Mouse (Mus musculus): ENCODE results near the gene Cyren. TPM values are rescaled to one million over a fixed set of nuclear protein-coding genes. Genes with fewer than 3 reads are reported as not detected.

Gene Cyren
- polyA plus RNA-seq, 1 experiment from 2014 or later = 18.9 TPM

- WGBS = 78% methylated on average over 5 of the region's 5 CpGs
- no peaks in the 10 kb centered on the region for H3K9me3 ChIP-seq
- H3K36me3 ChIP-seq (replicated peaks) = peaks cover 31% of the 10 kb centered on the region
- no peak overlapping the region for H3K4me3 ChIP-seq
- no peaks in the 10 kb centered on the region for H3K27me3 ChIP-seq (replicated peaks; ENCODE audit: low read depth, poor library complexity, severe bottlenecking)
- H3K27ac ChIP-seq (replicated peaks) = no peak overlapping the region
- peaks cover 42% of the 10 kb centered on the region for H3K4me1 ChIP-seq
- no peak for DNase-seq (ENCODE audit: low spot score)
These were observed 7.1 kb downstream of the Cyren start for GRCm38 (mm10) chr6:34870724-34871123.

- Histone ChIP-seq H3K9me3 (no peaks in the 10 kb centered on the region), H3K4me1 (peaks cover 43% of the 10 kb centered on the region), H3K27me3 (replicated peaks; ENCODE audit: low read depth, poor library complexity, severe bottlenecking) (no peaks in the 10 kb centered on the region), H3K27ac (replicated peaks) (peak overlapping the region; percentile 65), H3K36me3 (replicated peaks) (peaks cover 26% of the 10 kb centered on the region), H3K4me3 (no peak overlapping the region)
- WGBS = 84% methylated on average over 5 of the region's 5 CpGs
- DNase-seq (ENCODE audit: low spot score) = no peak
These were observed 7.7 kb downstream of the Cyren start for GRCm38 (mm10) chr6:34870136-34870535.

GRCm38 (mm10) chr6:34869225-34869915 lies 8.5 kb downstream of the Cyren start:
- WGBS = 78% methylated on average over 13 of the region's 13 CpGs
- Histone ChIP-seq H3K27ac (replicated peaks) (peak overlapping the region; percentile 65; the same call in 1 of the 2 replicates), H3K4me1 (peaks cover 37% of the 10 kb centered on the region), H3K4me3 (no peak overlapping the region), H3K36me3 (replicated peaks) (peaks cover 18% of the 10 kb centered on the region), H3K27me3 (replicated peaks; ENCODE audit: low read depth, poor library complexity, severe bottlenecking) (no peaks in the 10 kb centered on the region), H3K9me3 (no peaks in the 10 kb centered on the region)
- DNase-seq (ENCODE audit: low spot score) = no peak

GRCm38 (mm10) chr6:34868507-34869217 lies 9.2 kb downstream of the Cyren start:
- no peak overlapping the region for H3K4me3 ChIP-seq
- H3K27me3 ChIP-seq (replicated peaks; ENCODE audit: low read depth, poor library complexity, severe bottlenecking) = no peaks in the 10 kb centered on the region
- no peak for DNase-seq (ENCODE audit: low spot score)
- H3K27ac ChIP-seq (replicated peaks) = no peak overlapping the region; the same call in 1 of the 2 replicates
- H3K9me3 ChIP-seq = no peaks in the 10 kb centered on the region
- H3K36me3 ChIP-seq (replicated peaks) = peaks cover 12% of the 10 kb centered on the region
- H3K4me1 ChIP-seq = peaks cover 36% of the 10 kb centered on the region
- 86% methylated on average over 20 of the region's 20 CpGs for WGBS

GRCm38 (mm10) chr6:34867995-34868350 lies 9.9 kb downstream of the Cyren start:
- no peaks in the 10 kb centered on the region for H3K27me3 ChIP-seq (replicated peaks; ENCODE audit: low read depth, poor library complexity, severe bottlenecking)

GRCm38 (mm10) chr6:34867301-34867994 lies 10.4 kb downstream of the Cyren start:
- Histone ChIP-seq H3K36me3 (replicated peaks) (no peaks in the 10 kb centered on the region), H3K27ac (replicated peaks) (peak overlapping the region; percentile 57), H3K4me3 (no peak overlapping the region), H3K9me3 (no peaks in the 10 kb centered on the region), H3K4me1 (peaks cover 46% of the 10 kb centered on the region), H3K27me3 (replicated peaks; ENCODE audit: low read depth, poor library complexity, severe bottlenecking) (no peaks in the 10 kb centered on the region)
- no peak for DNase-seq (ENCODE audit: low spot score)
- 78% methylated on average over 16 of the region's 16 CpGs for WGBS

More at GRCm38 (mm10) chr6:34867995-34868350, 9.9 kb downstream of the Cyren start:
- DNase-seq (ENCODE audit: low spot score) = no peak
- no peak overlapping the region for H3K4me3 ChIP-seq
- no peak overlapping the region for H3K27ac ChIP-seq (replicated peaks)
- peaks cover 5% of the 10 kb centered on the region for H3K36me3 ChIP-seq (replicated peaks)
- peaks cover 41% of the 10 kb centered on the region for H3K4me1 ChIP-seq
- H3K9me3 ChIP-seq = no peaks in the 10 kb centered on the region
- WGBS = 77% methylated on average over 10 of the region's 10 CpGs

- no peaks in the 10 kb centered on the region for H3K9me3 ChIP-seq
- H3K27ac ChIP-seq (replicated peaks) = peak overlapping the region; percentile 57
- peaks cover 48% of the 10 kb centered on the region for H3K4me1 ChIP-seq
- H3K27me3 ChIP-seq (replicated peaks; ENCODE audit: low read depth, poor library complexity, severe bottlenecking) = no peaks in the 10 kb centered on the region
- DNase-seq (ENCODE audit: low spot score) = no peak
- no peaks in the 10 kb centered on the region for H3K36me3 ChIP-seq (replicated peaks)
- no peak overlapping the region for H3K4me3 ChIP-seq
- 44% methylated on average over 8 of the region's 8 CpGs for WGBS
These were observed 11.1 kb downstream of the Cyren start for GRCm38 (mm10) chr6:34866786-34867185.

- Histone ChIP-seq H3K27me3 (replicated peaks; ENCODE audit: low read depth, poor library complexity, severe bottlenecking) (no peaks in the 10 kb centered on the region), H3K4me3 (no peak overlapping the region), H3K36me3 (replicated peaks) (no peaks in the 10 kb centered on the region), H3K4me1 (peaks cover 45% of the 10 kb centered on the region), H3K27ac (replicated peaks) (0 out of 2 replicates have a peak overlapping the region, but pooled peaks have one; percentile 8), H3K9me3 (no peaks in the 10 kb centered on the region)
- WGBS = 59% methylated on average over 7 of the region's 7 CpGs
- no peak for DNase-seq (ENCODE audit: low spot score)
These were observed 11.9 kb downstream of the Cyren start for GRCm38 (mm10) chr6:34865711-34866593.

GRCm38 (mm10) chr6:34865213-34865612 lies 12.6 kb downstream of the Cyren start:
- DNase-seq (ENCODE audit: low spot score) = no peak
- no peaks in the 10 kb centered on the region for H3K9me3 ChIP-seq
- H3K27ac ChIP-seq (replicated peaks) = 0 out of 2 replicates have a peak overlapping the region, but pooled peaks have one; percentile 44
- H3K36me3 ChIP-seq (replicated peaks) = no peaks in the 10 kb centered on the region
- WGBS = 58% methylated on average over 5 of the region's 5 CpGs
- H3K4me1 ChIP-seq = peaks cover 43% of the 10 kb centered on the region
- H3K27me3 ChIP-seq (replicated peaks; ENCODE audit: low read depth, poor library complexity, severe bottlenecking) = no peaks in the 10 kb centered on the region
- H3K4me3 ChIP-seq = no peak overlapping the region

GRCm38 (mm10) chr6:34863786-34864514 lies 13.9 kb downstream of the Cyren start:
- H3K9me3 ChIP-seq = no peaks in the 10 kb centered on the region
- peaks cover 37% of the 10 kb centered on the region for H3K4me1 ChIP-seq
- no peak overlapping the region for H3K4me3 ChIP-seq
- no peak for DNase-seq (ENCODE audit: low spot score)
- 57% methylated on average over 9 of the region's 9 CpGs for WGBS
- no peak overlapping the region for H3K27ac ChIP-seq (replicated peaks)
- no peaks in the 10 kb centered on the region for H3K36me3 ChIP-seq (replicated peaks)
- no peaks in the 10 kb centered on the region for H3K27me3 ChIP-seq (replicated peaks; ENCODE audit: low read depth, poor library complexity, severe bottlenecking)

- DNase-seq (ENCODE audit: low spot score) = no peak
- H3K4me3 ChIP-seq = no peak within 1 kb of the TSS
- H3K27ac ChIP-seq (replicated peaks) = no peak within 1 kb of the TSS
- WGBS = 41% methylated on average over 11 of the region's 11 CpGs
- H3K9me3 ChIP-seq = no peaks in the 10 kb centered on the region
- H3K27me3 ChIP-seq (replicated peaks; ENCODE audit: low read depth, poor library complexity, severe bottlenecking) = no peaks in the 10 kb centered on the region
- H3K4me1 ChIP-seq = peaks cover 37% of the 10 kb centered on the region
- H3K36me3 ChIP-seq (replicated peaks) = no peaks in the 10 kb centered on the region
These were observed 15.0 kb downstream of the Cyren start, which contains the start of gene Tmem140 for GRCm38 (mm10) chr6:34862791-34863403. Gene Tmem140, plus strand, starts transcription at chr6:34863146.
